Mouse (Mus musculus): Measurements from ENCODE around the gene Ivns1abp. TPM values are rescaled to one million over a fixed set of nuclear protein-coding genes. Genes with fewer than 3 reads are reported as not detected.

Gene Ivns1abp
- polyA plus RNA-seq, 1 experiment from 2014 or later = 444 TPM

GRCm38 (mm10) chr1:151307059-151307458 is 37.2 kb upstream of the Ivns1abp start:
- Histone ChIP-seq H3K4me2 (ENCODE audit: low read depth) (no peak overlapping the region), H3K4me3 (ENCODE audit: low read depth, low read length) (no peak overlapping the region), H3K27ac (ENCODE audit: low read depth, low read length) (no peak overlapping the region), H3K9me3 (ENCODE audit: control insufficient read depth, low read length) (no peaks in the 10 kb centered on the region), H3K36me3 (ENCODE audit: control insufficient read depth, insufficient read depth, low read length) (no peaks in the 10 kb centered on the region), H3K9ac (ENCODE audit: low read length) (no peak overlapping the region), H3K27me3 (ENCODE audit: control insufficient read depth, insufficient read depth, low read length) (no peaks in the 10 kb centered on the region), H3K4me1 (ENCODE audit: control insufficient read depth, insufficient read depth, low read length) (no peaks in the 10 kb centered on the region)
- no peak for ATAC-seq (ENCODE audit: insufficient read depth, low FRiP score, low TSS enrichment)
- DNase-seq (ENCODE audit: low spot score) = no peak
- WGBS = 63% methylated on average over 2 of the region's 2 CpGs

GRCm38 (mm10) chr1:151307821-151308220 is 36.5 kb upstream of the Ivns1abp start:
- Histone ChIP-seq H3K4me2 (ENCODE audit: low read depth) (no peak overlapping the region), H3K27me3 (ENCODE audit: control insufficient read depth, insufficient read depth, low read length) (no peaks in the 10 kb centered on the region), H3K9me3 (ENCODE audit: control insufficient read depth, low read length) (no peaks in the 10 kb centered on the region), H3K27ac (ENCODE audit: low read depth, low read length) (no peak overlapping the region), H3K9ac (ENCODE audit: low read length) (no peak overlapping the region), H3K4me1 (ENCODE audit: control insufficient read depth, insufficient read depth, low read length) (no peaks in the 10 kb centered on the region), H3K4me3 (ENCODE audit: low read depth, low read length) (no peak overlapping the region), H3K36me3 (ENCODE audit: control insufficient read depth, insufficient read depth, low read length) (no peaks in the 10 kb centered on the region)
- WGBS = 79% methylated on average over 3 of the region's 3 CpGs
- no peak for DNase-seq (ENCODE audit: low spot score)
- ATAC-seq (ENCODE audit: insufficient read depth, low FRiP score, low TSS enrichment) = no peak

GRCm38 (mm10) chr1:151308508-151308907 is 35.8 kb upstream of the Ivns1abp start:
- H3K9ac ChIP-seq (ENCODE audit: low read length) = no peak overlapping the region
- no peak overlapping the region for H3K4me3 ChIP-seq (ENCODE audit: low read depth, low read length)
- H3K4me2 ChIP-seq (ENCODE audit: low read depth) = no peak overlapping the region
- ATAC-seq (ENCODE audit: insufficient read depth, low FRiP score, low TSS enrichment) (no peak), DNase-seq (ENCODE audit: low spot score) (no peak)
- no peaks in the 10 kb centered on the region for H3K36me3 ChIP-seq (ENCODE audit: control insufficient read depth, insufficient read depth, low read length)
- H3K4me1 ChIP-seq (ENCODE audit: control insufficient read depth, insufficient read depth, low read length) = no peaks in the 10 kb centered on the region
- no peaks in the 10 kb centered on the region for H3K9me3 ChIP-seq (ENCODE audit: control insufficient read depth, low read length)
- no peak overlapping the region for H3K27ac ChIP-seq (ENCODE audit: low read depth, low read length)
- 50% methylated on average over 4 of the region's 4 CpGs for WGBS
- no peaks in the 10 kb centered on the region for H3K27me3 ChIP-seq (ENCODE audit: control insufficient read depth, insufficient read depth, low read length)

- Histone ChIP-seq H3K27me3 (ENCODE audit: control insufficient read depth, insufficient read depth, low read length) (no peaks in the 10 kb centered on the region), H3K36me3 (ENCODE audit: control insufficient read depth, insufficient read depth, low read length) (no peaks in the 10 kb centered on the region), H3K9me3 (ENCODE audit: control insufficient read depth, low read length) (no peaks in the 10 kb centered on the region), H3K9ac (ENCODE audit: low read length) (no peak overlapping the region), H3K4me2 (ENCODE audit: low read depth) (no peak overlapping the region), H3K27ac (ENCODE audit: low read depth, low read length) (no peak overlapping the region), H3K4me1 (ENCODE audit: control insufficient read depth, insufficient read depth, low read length) (no peaks in the 10 kb centered on the region), H3K4me3 (ENCODE audit: low read depth, low read length) (no peak overlapping the region)
- DNase-seq (ENCODE audit: low spot score) (no peak), ATAC-seq (ENCODE audit: insufficient read depth, low FRiP score, low TSS enrichment) (no peak)
- 85% methylated on average over 5 of the region's 5 CpGs for WGBS
Measured at GRCm38 (mm10) chr1:151310511-151310910, 33.8 kb upstream of the Ivns1abp start.

- no peaks in the 10 kb centered on the region for H3K27me3 ChIP-seq (ENCODE audit: control insufficient read depth, insufficient read depth, low read length)
- ATAC-seq (ENCODE audit: insufficient read depth, low FRiP score, low TSS enrichment) = no peak
- WGBS = 90% methylated on average over 11 of the region's 11 CpGs
Measured at GRCm38 (mm10) chr1:151311379-151311778, 32.9 kb upstream of the Ivns1abp start.

GRCm38 (mm10) chr1:151319267-151319666 is 25.0 kb upstream of the Ivns1abp start:
- H3K4me3 ChIP-seq (ENCODE audit: low read depth, low read length) = no peak overlapping the region
- no peak for ATAC-seq (ENCODE audit: insufficient read depth, low FRiP score, low TSS enrichment)
- WGBS = 89% methylated on average over 7 of the region's 7 CpGs
- H3K4me2 ChIP-seq (ENCODE audit: low read depth) = no peak overlapping the region
- H3K4me1 ChIP-seq (ENCODE audit: control insufficient read depth, insufficient read depth, low read length) = no peaks in the 10 kb centered on the region
- H3K36me3 ChIP-seq (ENCODE audit: control insufficient read depth, insufficient read depth, low read length) = no peaks in the 10 kb centered on the region
- H3K27me3 ChIP-seq (ENCODE audit: control insufficient read depth, insufficient read depth, low read length) = no peaks in the 10 kb centered on the region
- H3K27ac ChIP-seq (ENCODE audit: low read depth, low read length) = no peak overlapping the region
- H3K9ac ChIP-seq (ENCODE audit: low read length) = no peak overlapping the region
- DNase-seq (ENCODE audit: low spot score) = no peak
- no peaks in the 10 kb centered on the region for H3K9me3 ChIP-seq (ENCODE audit: control insufficient read depth, low read length)

More at GRCm38 (mm10) chr1:151311379-151311778, 32.9 kb upstream of the Ivns1abp start:
- no peak overlapping the region for H3K9ac ChIP-seq (ENCODE audit: low read length)
- no peak overlapping the region for H3K27ac ChIP-seq (ENCODE audit: low read depth, low read length)
- no peaks in the 10 kb centered on the region for H3K36me3 ChIP-seq (ENCODE audit: control insufficient read depth, insufficient read depth, low read length)
- H3K4me2 ChIP-seq (ENCODE audit: low read depth) = no peak overlapping the region
- H3K4me1 ChIP-seq (ENCODE audit: control insufficient read depth, insufficient read depth, low read length) = no peaks in the 10 kb centered on the region
- DNase-seq (ENCODE audit: low spot score) = no peak
- no peak overlapping the region for H3K4me3 ChIP-seq (ENCODE audit: low read depth, low read length)
- no peaks in the 10 kb centered on the region for H3K9me3 ChIP-seq (ENCODE audit: control insufficient read depth, low read length)

- H3K9me3 ChIP-seq (ENCODE audit: control insufficient read depth, low read length) = no peaks in the 10 kb centered on the region
- 81% methylated on average over 4 of the region's 4 CpGs for WGBS
- DNase-seq (ENCODE audit: low spot score) = no peak
- H3K4me1 ChIP-seq (ENCODE audit: control insufficient read depth, insufficient read depth, low read length) = no peaks in the 10 kb centered on the region
- H3K4me2 ChIP-seq (ENCODE audit: low read depth) = no peak overlapping the region
- no peak overlapping the region for H3K27ac ChIP-seq (ENCODE audit: low read depth, low read length)
- ATAC-seq (ENCODE audit: insufficient read depth, low FRiP score, low TSS enrichment) = no peak
- H3K36me3 ChIP-seq (ENCODE audit: control insufficient read depth, insufficient read depth, low read length) = no peaks in the 10 kb centered on the region
- no peak overlapping the region for H3K9ac ChIP-seq (ENCODE audit: low read length)
- no peak overlapping the region for H3K4me3 ChIP-seq (ENCODE audit: low read depth, low read length)
- no peaks in the 10 kb centered on the region for H3K27me3 ChIP-seq (ENCODE audit: control insufficient read depth, insufficient read depth, low read length)
Measured at GRCm38 (mm10) chr1:151320408-151320807, 23.9 kb upstream of the Ivns1abp start.

GRCm38 (mm10) chr1:151325328-151325727 is 18.9 kb upstream of the Ivns1abp start:
- Histone ChIP-seq H3K9me3 (ENCODE audit: control insufficient read depth, low read length) (no peaks in the 10 kb centered on the region), H3K4me2 (ENCODE audit: low read depth) (no peak overlapping the region), H3K36me3 (ENCODE audit: control insufficient read depth, insufficient read depth, low read length) (no peaks in the 10 kb centered on the region), H3K27me3 (ENCODE audit: control insufficient read depth, insufficient read depth, low read length) (no peaks in the 10 kb centered on the region), H3K4me3 (ENCODE audit: low read depth, low read length) (no peak overlapping the region), H3K4me1 (ENCODE audit: control insufficient read depth, insufficient read depth, low read length) (no peaks in the 10 kb centered on the region), H3K9ac (ENCODE audit: low read length) (no peak overlapping the region), H3K27ac (ENCODE audit: low read depth, low read length) (no peak overlapping the region)
- DNase-seq (ENCODE audit: low spot score) (no peak), ATAC-seq (ENCODE audit: insufficient read depth, low FRiP score, low TSS enrichment) (no peak)
- 97% methylated on average over 1 of the region's 1 CpGs for WGBS

GRCm38 (mm10) chr1:151328341-151329097 is 15.8 kb upstream of the Ivns1abp start:
- Histone ChIP-seq H3K4me2 (ENCODE audit: low read depth) (no peak overlapping the region), H3K27ac (ENCODE audit: low read depth, low read length) (no peak overlapping the region), H3K4me3 (ENCODE audit: low read depth, low read length) (no peak overlapping the region), H3K27me3 (ENCODE audit: control insufficient read depth, insufficient read depth, low read length) (no peaks in the 10 kb centered on the region), H3K36me3 (ENCODE audit: control insufficient read depth, insufficient read depth, low read length) (no peaks in the 10 kb centered on the region), H3K4me1 (ENCODE audit: control insufficient read depth, insufficient read depth, low read length) (no peaks in the 10 kb centered on the region), H3K9ac (ENCODE audit: low read length) (no peak overlapping the region), H3K9me3 (ENCODE audit: control insufficient read depth, low read length) (no peaks in the 10 kb centered on the region)
- ATAC-seq (ENCODE audit: insufficient read depth, low FRiP score, low TSS enrichment) (no peak), DNase-seq (ENCODE audit: low spot score) (no peak)
- 89% methylated on average over 14 of the region's 14 CpGs for WGBS
